Mouse (Mus musculus): ENCODE data around the gene Tbx15. TPM values are rescaled to one million over a fixed set of nuclear protein-coding genes. Genes with fewer than 3 reads are reported as not detected.
A peak's percentile ranks its signal among the peaks of the same experiment; 100 is the strongest.

Gene Tbx15
- polyA plus RNA-seq, 1 experiment from 2014 or later, result 16.0 TPM

DNA sequence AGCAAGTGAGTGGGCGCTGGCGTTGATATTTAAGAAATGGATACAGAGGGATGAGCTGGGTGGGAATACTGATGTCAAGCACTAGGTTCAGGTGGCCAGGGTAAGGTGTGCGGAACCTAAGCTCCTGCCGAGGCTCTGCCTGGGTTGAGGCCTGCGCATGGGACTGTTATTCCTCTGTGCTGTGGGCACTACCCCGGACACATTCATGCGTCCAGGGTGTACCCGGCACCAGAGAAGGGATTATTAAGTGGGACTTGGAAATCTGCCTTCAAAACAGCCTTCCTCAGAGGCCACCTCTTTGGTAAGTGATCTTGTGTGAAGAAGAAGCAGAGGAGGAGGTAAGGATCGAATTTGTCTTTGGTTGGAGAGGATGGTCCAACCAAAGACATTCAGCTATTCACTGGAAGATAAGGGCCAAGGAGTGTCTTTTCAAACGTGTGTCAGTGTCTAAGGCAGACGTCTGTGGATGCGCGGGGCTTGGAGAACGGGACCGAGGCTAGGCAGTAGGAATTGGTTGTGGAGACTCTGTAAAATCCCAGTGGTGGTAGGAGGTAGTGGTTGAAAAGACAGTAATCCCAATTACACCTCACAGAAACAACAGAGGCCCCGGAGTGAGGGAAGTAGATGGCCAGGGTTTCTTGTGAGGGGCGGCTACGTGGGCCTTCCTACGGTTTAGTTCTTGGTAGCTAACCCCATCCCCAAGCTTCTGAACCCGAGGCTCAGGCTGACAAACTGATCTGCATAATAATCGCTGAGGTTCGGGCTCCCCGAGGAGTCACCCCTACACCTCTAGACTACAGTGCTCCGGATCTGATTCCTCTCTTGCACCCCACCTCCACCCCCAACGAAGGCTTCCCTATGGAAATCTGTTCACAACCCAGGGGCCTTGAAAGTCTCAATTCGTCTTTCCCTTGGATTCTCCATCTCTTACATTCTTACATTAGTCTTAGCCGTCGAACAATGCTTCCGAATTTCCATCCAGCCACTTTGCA is 17.7 kb downstream of the Tbx15 start:
- Histone ChIP-seq H3K4me2 (peak overlapping the region; percentile 78), H3K4me1 (peaks cover 13% of the 10 kb centered on the region), H3K9me3 (no peaks in the 10 kb centered on the region), H3K4me3 (peak overlapping the region; percentile 60), H3K9ac (peak overlapping the region; percentile 86), H3K27me3 (peaks cover 97% of the 10 kb centered on the region), H3K27ac (peak overlapping the region; percentile 57), H3K36me3 (no peaks in the 10 kb centered on the region)
- 14% methylated on average over 29 of the region's 29 CpGs for WGBS
- ATAC-seq (ENCODE audit: insufficient number of reproducible peaks, insufficient read depth, low FRiP score, low TSS enrichment, low read depth), result no peak

DNA sequence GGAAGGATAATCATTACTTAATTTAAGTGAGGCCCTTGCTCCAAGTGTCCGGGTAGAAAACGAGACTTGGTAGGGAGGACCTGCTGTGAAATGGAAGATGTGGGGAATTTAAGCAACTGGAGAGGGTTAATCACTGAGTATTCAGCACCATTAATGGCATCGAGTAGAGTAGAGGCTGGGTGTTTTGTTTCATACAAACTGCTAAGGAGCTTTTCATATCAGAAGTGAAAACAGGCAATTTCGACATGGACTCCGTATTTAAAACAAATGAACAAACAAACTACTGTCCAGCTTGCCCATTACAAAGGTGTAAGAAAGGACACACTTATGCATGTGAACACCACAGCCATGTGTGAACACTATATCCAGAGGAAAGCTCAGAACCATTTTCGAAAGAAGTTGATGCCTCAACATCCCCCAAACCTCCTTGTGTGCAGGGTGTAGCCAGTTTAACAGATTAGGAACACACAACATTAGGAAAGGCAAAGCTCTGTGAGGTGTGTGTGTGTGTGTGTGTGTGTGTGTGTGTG is 19.6 kb downstream of the Tbx15 start:
- Histone ChIP-seq H3K27ac (0 out of 2 replicates have a peak overlapping the region, but pooled peaks have one; percentile 8), H3K27me3 (peaks cover 95% of the 10 kb centered on the region), H3K4me2 (peak overlapping the region; percentile 78), H3K4me3 (peak overlapping the region; percentile 5), H3K9me3 (no peaks in the 10 kb centered on the region), H3K9ac (peak overlapping the region; percentile 37), H3K36me3 (no peaks in the 10 kb centered on the region), H3K4me1 (peaks cover 6% of the 10 kb centered on the region; the same call in 1 of the 2 replicates)
- no peak for ATAC-seq (ENCODE audit: insufficient number of reproducible peaks, insufficient read depth, low FRiP score, low TSS enrichment, low read depth)
- 15% methylated on average over 6 of the region's 6 CpGs for WGBS

DNA sequence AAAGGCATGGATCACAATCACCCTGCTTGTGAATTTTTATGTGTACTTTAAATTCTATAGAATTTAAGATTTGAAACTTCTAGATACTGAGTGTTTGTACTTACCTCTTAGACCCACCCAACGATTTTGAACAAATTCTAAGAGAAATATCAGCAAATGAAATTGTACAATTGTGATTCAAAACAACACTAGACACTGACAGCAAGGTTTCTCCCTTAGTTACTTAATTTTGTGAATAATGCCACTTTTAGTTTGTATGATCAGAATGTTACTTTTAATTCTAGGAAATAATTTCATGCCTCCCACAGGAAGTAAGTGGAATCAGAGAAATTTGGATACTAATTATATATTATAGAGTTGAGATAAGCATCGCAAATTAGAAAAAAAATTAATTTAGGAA is 20.2 kb downstream of the Tbx15 start:
- H3K27ac ChIP-seq, result 0 out of 2 replicates have a peak overlapping the region, but pooled peaks have one; percentile 8
- H3K4me1 ChIP-seq, result peaks cover 6% of the 10 kb centered on the region; the same call in 1 of the 2 replicates
- H3K4me2 ChIP-seq, result peak overlapping the region; percentile 78

DNA sequence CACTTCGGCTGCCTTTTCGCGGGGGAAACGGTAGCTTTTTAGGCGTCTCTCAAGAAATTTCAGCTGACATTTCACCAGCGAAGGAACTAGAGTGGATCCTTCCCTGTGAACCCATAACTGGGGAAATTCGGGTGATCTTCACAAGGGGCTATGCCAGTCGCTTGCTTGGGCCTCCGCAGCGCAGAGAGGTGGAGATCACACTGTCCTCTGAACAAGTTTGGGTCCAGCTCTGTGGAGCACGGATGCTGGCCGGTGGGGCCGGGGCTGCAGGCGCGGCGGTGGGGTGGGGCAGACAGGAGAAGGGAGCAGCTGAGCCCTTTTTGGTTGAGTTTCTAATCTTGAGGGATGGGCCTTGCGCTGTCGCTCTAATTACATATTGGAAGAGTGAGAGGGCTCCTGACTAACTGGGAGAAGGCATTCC is 21.2 kb downstream of the Tbx15 start:
- peaks cover 95% of the 10 kb centered on the region for H3K27me3 ChIP-seq
- H3K27ac ChIP-seq, result peak overlapping the region; percentile 71
- WGBS, result 7% methylated on average over 18 of the region's 18 CpGs
- H3K4me2 ChIP-seq, result peak overlapping the region; percentile 48
- peaks cover 6% of the 10 kb centered on the region; the same call in 1 of the 2 replicates for H3K4me1 ChIP-seq
- no peaks in the 10 kb centered on the region for H3K36me3 ChIP-seq
- ATAC-seq (ENCODE audit: insufficient number of reproducible peaks, insufficient read depth, low FRiP score, low TSS enrichment, low read depth), result no peak
- H3K9me3 ChIP-seq, result no peaks in the 10 kb centered on the region
- H3K4me3 ChIP-seq, result peak overlapping the region; percentile 29
- peak overlapping the region; percentile 62 for H3K9ac ChIP-seq

More for the DNA sequence above, 20.2 kb downstream of the Tbx15 start:
- H3K9me3 ChIP-seq, result no peaks in the 10 kb centered on the region
- no peak for ATAC-seq (ENCODE audit: insufficient number of reproducible peaks, insufficient read depth, low FRiP score, low TSS enrichment, low read depth)
- no peaks in the 10 kb centered on the region for H3K36me3 ChIP-seq
- WGBS, result 32% methylated on average over 2 of the region's 2 CpGs
- H3K4me3 ChIP-seq, result peak overlapping the region; percentile 5; the same call in 1 of the 2 replicates
- H3K27me3 ChIP-seq, result peaks cover 95% of the 10 kb centered on the region
- peak overlapping the region; percentile 37; the same call in 1 of the 2 replicates for H3K9ac ChIP-seq

DNA sequence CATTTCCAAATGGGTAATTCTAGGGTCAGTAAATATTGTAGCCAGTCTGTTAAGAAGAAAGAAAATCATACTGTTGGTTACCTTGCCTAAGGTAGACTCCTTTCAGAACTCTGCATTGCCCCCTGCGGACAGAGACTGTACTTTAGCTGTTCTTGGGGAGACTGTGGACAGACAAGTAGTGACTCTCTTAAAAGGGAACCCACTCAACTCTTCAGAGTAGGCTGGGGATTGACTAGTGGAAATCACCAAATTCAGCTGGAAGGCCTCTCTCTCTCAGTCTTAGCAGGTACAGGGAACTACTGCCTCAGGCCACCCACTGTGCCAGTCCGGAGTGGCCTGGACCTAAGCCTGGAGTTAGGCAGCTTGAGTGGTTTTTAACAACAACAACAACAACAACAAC is 21.8 kb downstream of the Tbx15 start:
- no peaks in the 10 kb centered on the region for H3K36me3 ChIP-seq
- ATAC-seq (ENCODE audit: insufficient number of reproducible peaks, insufficient read depth, low FRiP score, low TSS enrichment, low read depth), result no peak
- peak overlapping the region; percentile 71 for H3K27ac ChIP-seq
- H3K4me2 ChIP-seq, result peak overlapping the region; percentile 48
- H3K9me3 ChIP-seq, result no peaks in the 10 kb centered on the region
- peaks cover 90% of the 10 kb centered on the region for H3K27me3 ChIP-seq
- peaks cover 5% of the 10 kb centered on the region for H3K4me1 ChIP-seq
- 15% methylated on average over 2 of the region's 2 CpGs for WGBS
- no peak overlapping the region for H3K9ac ChIP-seq
- H3K4me3 ChIP-seq, result peak overlapping the region; percentile 29; the same call in 1 of the 2 replicates

DNA sequence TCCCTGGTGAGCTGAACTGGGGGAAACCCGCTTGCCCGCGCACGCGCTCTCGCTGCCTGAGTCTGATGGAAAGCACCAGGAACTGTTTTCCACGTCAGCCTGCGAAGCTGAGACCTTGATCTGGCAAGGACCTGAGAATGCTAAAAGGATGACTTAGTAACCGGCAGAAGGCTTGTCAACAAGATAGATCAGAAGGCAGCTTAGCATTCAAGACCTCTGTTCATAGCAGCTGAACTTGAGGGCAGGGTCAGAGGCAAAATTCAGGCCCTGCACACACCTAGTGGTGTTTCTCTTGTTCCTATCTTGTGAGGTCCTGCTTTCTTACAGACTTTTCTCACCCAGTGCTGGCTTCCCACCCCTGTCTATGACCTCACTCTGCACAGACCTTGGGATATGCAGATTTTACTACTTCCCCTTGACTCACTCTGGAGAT is 23.3 kb downstream of the Tbx15 start:
- peaks cover 84% of the 10 kb centered on the region for H3K27me3 ChIP-seq
- H3K9me3 ChIP-seq, result no peaks in the 10 kb centered on the region
- H3K36me3 ChIP-seq, result no peaks in the 10 kb centered on the region
- H3K4me2 ChIP-seq, result peak overlapping the region; percentile 48
- WGBS, result 22% methylated on average over 9 of the region's 9 CpGs
- peak overlapping the region; percentile 10 for H3K4me3 ChIP-seq
- ATAC-seq (ENCODE audit: insufficient number of reproducible peaks, insufficient read depth, low FRiP score, low TSS enrichment, low read depth), result no peak
- H3K9ac ChIP-seq, result 0 out of 2 replicates have a peak overlapping the region, but pooled peaks have one; percentile 46
- peaks cover 16% of the 10 kb centered on the region for H3K4me1 ChIP-seq
- 0 out of 2 replicates have a peak overlapping the region, but pooled peaks have one; percentile 44 for H3K27ac ChIP-seq

DNA sequence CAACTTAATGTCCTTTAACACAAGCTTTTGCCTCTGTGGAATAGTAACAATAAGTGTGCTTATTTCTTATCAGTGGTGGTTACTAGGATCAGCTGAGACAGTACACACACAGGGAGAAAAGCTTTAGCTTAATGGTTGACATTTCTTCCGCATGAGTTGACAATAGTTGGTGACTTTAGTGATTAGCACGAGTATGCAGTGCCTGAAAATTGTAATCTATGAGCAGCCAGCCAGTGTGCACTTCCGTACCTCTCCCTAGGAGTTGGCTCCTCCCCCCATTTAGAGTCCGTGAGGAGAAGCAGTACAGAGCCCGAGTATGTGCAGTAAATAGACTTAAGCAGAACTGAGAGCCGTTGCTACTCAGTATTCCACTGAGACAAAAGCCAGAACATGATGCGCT is 24.5 kb downstream of the Tbx15 start:
- whole genome bisulfite sequencing, result 29% methylated on average over 7 of the region's 7 CpGs
- H3K9me3 ChIP-seq, result no peaks in the 10 kb centered on the region
- no peak overlapping the region for H3K9ac ChIP-seq
- H3K36me3 ChIP-seq, result no peaks in the 10 kb centered on the region
- no peak overlapping the region for H3K4me3 ChIP-seq
- no peak overlapping the region; the same call in 1 of the 2 replicates for H3K27ac ChIP-seq
- H3K4me2 ChIP-seq, result peak overlapping the region; percentile 20; the same call in 1 of the 2 replicates
- peaks cover 78% of the 10 kb centered on the region for H3K27me3 ChIP-seq
- no peak for ATAC-seq (ENCODE audit: insufficient number of reproducible peaks, insufficient read depth, low FRiP score, low TSS enrichment, low read depth)
- H3K4me1 ChIP-seq, result peaks cover 16% of the 10 kb centered on the region

DNA sequence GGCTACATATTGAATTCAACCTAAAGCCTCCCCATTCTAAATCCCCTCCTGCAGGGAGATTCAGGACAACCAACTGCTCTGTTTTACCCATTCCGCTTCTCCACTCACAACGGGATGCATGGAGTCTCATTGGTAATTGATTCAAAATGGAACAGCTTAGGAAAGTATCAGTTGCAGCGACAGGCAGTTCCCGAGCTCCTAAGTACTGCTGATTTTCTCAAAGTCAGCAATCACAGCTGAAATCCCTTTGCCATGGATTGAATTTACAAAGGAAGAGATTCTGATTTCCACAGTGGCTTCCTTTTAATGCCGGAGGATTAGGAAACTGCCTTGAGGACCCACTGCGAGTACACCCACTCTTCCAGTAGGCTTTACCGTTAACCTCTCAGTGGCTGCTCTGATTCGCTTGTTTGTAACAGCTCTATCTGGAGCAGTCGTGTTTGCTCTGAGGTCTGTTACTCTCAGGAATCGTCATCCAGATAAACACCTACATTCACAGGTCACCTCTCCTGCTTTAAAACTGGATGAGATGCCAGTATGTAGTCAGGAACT is 26.6 kb downstream of the Tbx15 start:
- no peak overlapping the region for H3K4me3 ChIP-seq
- no peak for ATAC-seq (ENCODE audit: insufficient number of reproducible peaks, insufficient read depth, low FRiP score, low TSS enrichment, low read depth)
- no peak overlapping the region for H3K27ac ChIP-seq
- H3K27me3 ChIP-seq, result peaks cover 59% of the 10 kb centered on the region
- peaks cover 16% of the 10 kb centered on the region for H3K4me1 ChIP-seq
- H3K4me2 ChIP-seq, result peak overlapping the region; percentile 12; the same call in 1 of the 2 replicates
- 12% methylated on average over 10 of the region's 10 CpGs for WGBS
- H3K9me3 ChIP-seq, result no peaks in the 10 kb centered on the region
- H3K9ac ChIP-seq, result no peak overlapping the region
- no peaks in the 10 kb centered on the region for H3K36me3 ChIP-seq

DNA sequence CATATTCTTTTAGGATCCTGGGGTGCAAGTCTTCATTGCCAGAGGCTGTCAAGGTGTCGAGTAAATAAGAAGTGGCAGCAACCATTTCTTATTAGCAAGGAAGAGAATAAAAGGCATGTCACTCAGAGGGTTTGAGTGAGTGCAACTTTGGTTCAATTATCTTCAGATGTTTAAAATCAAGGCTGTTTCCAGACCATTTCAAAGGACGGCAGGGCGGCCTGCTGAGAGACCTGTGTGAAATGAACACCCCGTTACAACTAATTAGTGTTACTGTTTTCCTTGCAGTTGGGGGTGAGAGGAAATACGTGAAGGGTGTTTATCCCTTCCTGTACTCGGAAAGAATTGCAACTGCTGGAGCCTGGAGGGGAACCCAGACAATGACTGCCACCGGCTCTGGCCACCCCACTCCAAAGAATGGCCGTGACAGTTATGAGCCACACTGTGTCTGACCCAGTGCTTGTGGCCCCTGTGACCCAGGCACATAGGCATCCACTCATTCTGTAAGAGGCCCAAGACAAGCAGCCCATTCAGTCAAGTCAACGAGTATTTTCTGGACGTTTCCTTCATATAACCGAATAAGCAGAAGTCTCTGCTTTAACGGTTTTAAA is 37.9 kb downstream of the Tbx15 start:
- no peak overlapping the region for H3K27ac ChIP-seq
- 32% methylated on average over 12 of the region's 12 CpGs for WGBS
- no peak overlapping the region for H3K9ac ChIP-seq
- H3K4me3 ChIP-seq, result no peak overlapping the region
- ATAC-seq (ENCODE audit: insufficient number of reproducible peaks, insufficient read depth, low FRiP score, low TSS enrichment, low read depth), result no peak
- H3K4me1 ChIP-seq, result no peaks in the 10 kb centered on the region
- no peak overlapping the region for H3K4me2 ChIP-seq
- H3K27me3 ChIP-seq, result peaks cover 7% of the 10 kb centered on the region
- no peaks in the 10 kb centered on the region for H3K9me3 ChIP-seq
- no peaks in the 10 kb centered on the region for H3K36me3 ChIP-seq

DNA sequence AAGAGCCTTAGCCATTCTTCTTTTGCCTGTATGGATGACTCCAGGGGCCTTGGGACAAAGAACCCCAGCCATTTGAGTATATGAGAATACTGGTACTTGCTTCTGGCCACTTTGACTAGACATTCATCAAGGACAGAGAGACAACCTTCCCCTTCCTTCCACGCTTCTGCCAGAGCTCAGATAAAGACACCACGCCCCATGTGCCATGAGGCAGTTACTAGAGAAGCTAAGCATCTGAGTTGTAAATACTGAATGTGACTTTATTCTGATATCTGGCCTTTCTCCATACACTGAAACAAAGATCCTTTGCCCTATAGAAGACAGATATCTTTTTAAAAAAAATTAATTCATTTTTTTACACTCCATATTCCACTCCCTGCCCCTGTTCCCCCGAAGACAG is 39.5 kb downstream of the Tbx15 start:
- Histone ChIP-seq H3K9me3 (no peaks in the 10 kb centered on the region), H3K27me3 (peaks cover 7% of the 10 kb centered on the region), H3K9ac (no peak overlapping the region), H3K4me2 (no peak overlapping the region), H3K4me1 (no peaks in the 10 kb centered on the region), H3K4me3 (no peak overlapping the region), H3K27ac (no peak overlapping the region), H3K36me3 (no peaks in the 10 kb centered on the region)
- no peak for ATAC-seq (ENCODE audit: insufficient number of reproducible peaks, insufficient read depth, low FRiP score, low TSS enrichment, low read depth)
- 91% methylated on average over 3 of the region's 3 CpGs for WGBS

DNA sequence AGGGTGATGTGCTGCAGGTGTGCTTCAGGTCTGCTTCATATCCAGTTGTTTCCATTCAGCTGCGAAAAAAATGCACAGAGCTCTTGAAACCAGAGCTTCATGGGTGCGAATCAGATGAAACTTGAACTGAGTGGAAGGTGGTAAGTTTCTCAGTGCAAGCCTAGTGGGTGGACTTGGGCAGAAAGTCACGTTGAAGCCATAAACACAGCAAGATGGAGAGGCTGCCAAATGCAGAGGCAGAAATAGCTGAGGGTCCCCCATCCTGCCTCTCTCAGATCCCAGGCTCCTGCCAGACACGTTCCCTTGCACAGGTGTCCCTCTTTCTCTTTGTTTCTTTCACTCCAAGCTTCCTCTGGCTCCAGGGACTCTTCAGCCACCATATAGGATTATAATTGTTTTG is 41.3 kb downstream of the Tbx15 start:
- H3K36me3 ChIP-seq, result no peaks in the 10 kb centered on the region
- no peak for ATAC-seq (ENCODE audit: insufficient number of reproducible peaks, insufficient read depth, low FRiP score, low TSS enrichment, low read depth)
- H3K4me3 ChIP-seq, result no peak overlapping the region
- WGBS, result 59% methylated on average over 4 of the region's 4 CpGs
- H3K27me3 ChIP-seq, result peaks cover 7% of the 10 kb centered on the region
- H3K9ac ChIP-seq, result no peak overlapping the region
- H3K9me3 ChIP-seq, result no peaks in the 10 kb centered on the region
- no peaks in the 10 kb centered on the region for H3K4me1 ChIP-seq
- no peak overlapping the region for H3K4me2 ChIP-seq
- no peak overlapping the region for H3K27ac ChIP-seq
